Mouse (Mus musculus) CH12.LX (cell line): ENCODE measurements around the gene Polr3b. TPM values are rescaled to one million over a fixed set of nuclear protein-coding genes. Genes with fewer than 3 reads are reported as not detected.

Experiments used
- DNase-seq: peaks from one replicate; pipeline ENCODE4 v3.0.0-alpha.2; 2013; ENCODE audit errors: extremely low read depth
- H3K27ac ChIP-seq: 2 replicates; pipeline ENCODE4 v1.5.1; 2012; ENCODE audit warnings: low read depth, mild to moderate bottlenecking, control low read depth, moderate library complexity; ENCODE audit not compliant: insufficient read depth
- H3K27me3 ChIP-seq: replicated peaks from 2 replicates; pipeline ENCODE3; 2012; ENCODE audit warnings: inconsistent platforms
- H3K36me3 ChIP-seq, 2 experiments: replicated peaks in 1 of 2; 2 replicates each; pipeline versions ENCODE3 to v1.6.1; 2012; ENCODE audit warnings: inconsistent platforms in 1 of 2, low read length in 1 of 2, mild to moderate bottlenecking in 1 of 2, mixed read lengths in 1 of 2, moderate library complexity in 1 of 2; ENCODE audit not compliant: control insufficient read depth in 1 of 2, insufficient read depth in 1 of 2
- H3K4me1 ChIP-seq, 2 experiments: 2 replicates each; pipeline ENCODE4 v1.6.1; 2012; ENCODE audit warnings: inconsistent platforms in 1 of 2, moderate library complexity in 1 of 2; ENCODE audit not compliant: insufficient read depth in 2 of 2, control insufficient read depth in 1 of 2
- H3K4me2 ChIP-seq: 2 replicates; pipeline ENCODE4 v1.6.1; 2012; ENCODE audit warnings: low read depth, mild to moderate bottlenecking, control low read depth; ENCODE audit not compliant: poor library complexity, insufficient read depth, severe bottlenecking
- H3K4me3 ChIP-seq, 3 experiments: fragments of 150-350 bp in 1 of 3; sonication (generic) in 1 of 3; replicated peaks in 1 of 3; 2 replicates each; pipeline versions ENCODE3 to v1.5.1; 2011 to 2012; ENCODE audit warnings: low read depth in 2 of 3, low read length in 2 of 3, mild to moderate bottlenecking in 2 of 3, moderate library complexity in 2 of 3, control low read depth in 1 of 3, improper control_type of control experiment in 1 of 3, inconsistent platforms in 1 of 3, mixed read lengths in 1 of 3; ENCODE audit not compliant: poor library complexity in 1 of 3
- H3K79me2 ChIP-seq: replicated peaks from 2 replicates; pipeline ENCODE4 v1.6.1; 2012; ENCODE audit warnings: mild to moderate bottlenecking, moderate library complexity; ENCODE audit not compliant: control insufficient read depth, poor library complexity, insufficient read depth, severe bottlenecking; ENCODE audit errors: extremely low read depth
- H3K9ac ChIP-seq: 2 replicates; pipeline ENCODE4 v1.6.1; 2012; ENCODE audit warnings: low read depth, mild to moderate bottlenecking, control low read depth, moderate library complexity; ENCODE audit not compliant: insufficient read depth
- H3K9me3 ChIP-seq: replicated peaks from 2 replicates; pipeline ENCODE3; 2012; ENCODE audit warnings: low read length, inconsistent platforms, mixed read lengths
- BHLHE40 ChIP-seq: IDR thresholded peaks from 2 replicates; pipeline ENCODE4 v1.6.1; 2011; ENCODE audit warnings: mild to moderate bottlenecking, low read depth, low read length, improper control_type of control experiment
- CHD2 ChIP-seq: IDR thresholded peaks from 2 replicates; pipeline ENCODE4 v1.6.1; 2011; ENCODE audit warnings: low read length, improper control_type of control experiment
- CTCF ChIP-seq, 2 experiments: IDR thresholded peaks in 1 of 2; conservative IDR thresholded peaks in 1 of 2; 2 replicates each; pipeline ENCODE4 v1.5.1; 2011 to 2012; ENCODE audit warnings: low read depth in 2 of 2, low read length in 2 of 2, improper control_type of control experiment in 1 of 2, inconsistent platforms in 1 of 2, mild to moderate bottlenecking in 1 of 2, moderate library complexity in 1 of 2
- EP300 ChIP-seq: IDR thresholded peaks from 2 replicates; pipeline ENCODE4 v1.6.1; 2011; ENCODE audit warnings: low read length, improper control_type of control experiment
- GABPA ChIP-seq: IDR thresholded peaks from 2 replicates; pipeline ENCODE4 v1.6.1; 2012; ENCODE audit warnings: low read depth, low read length, improper control_type of control experiment, inconsistent platforms; ENCODE audit not compliant: insufficient replicate concordance
- IRF4 ChIP-seq: IDR thresholded peaks from 2 replicates; pipeline ENCODE4 v1.6.1; 2014; ENCODE audit warnings: low read depth, mild to moderate bottlenecking, inconsistent platforms, low read length, improper control_type of control experiment
- JUND ChIP-seq: conservative IDR thresholded peaks from 2 replicates; pipeline ENCODE4 v1.6.1; 2011; ENCODE audit warnings: low read depth, low read length, improper control_type of control experiment
- KAT2A ChIP-seq: IDR thresholded peaks from 2 replicates; pipeline ENCODE4 v1.6.1; 2012; ENCODE audit warnings: low read length, improper control_type of control experiment, inconsistent platforms; ENCODE audit not compliant: insufficient replicate concordance
- MAFK ChIP-seq: IDR thresholded peaks from 2 replicates; pipeline ENCODE4 v1.6.1; 2011; ENCODE audit warnings: low read length, improper control_type of control experiment; ENCODE audit not compliant: insufficient replicate concordance
- MAX ChIP-seq: IDR thresholded peaks from 2 replicates; pipeline ENCODE4 v1.6.1; 2011; ENCODE audit warnings: low read length, improper control_type of control experiment
- MAZ ChIP-seq: IDR thresholded peaks from 2 replicates; pipeline ENCODE4 v1.6.1; 2012; ENCODE audit warnings: low read depth, mild to moderate bottlenecking, inconsistent platforms, low read length, improper control_type of control experiment, moderate library complexity
- MEF2A ChIP-seq: IDR thresholded peaks from 2 replicates; pipeline ENCODE4 v1.6.1; 2014; ENCODE audit warnings: low read depth, mild to moderate bottlenecking, inconsistent platforms, low read length, improper control_type of control experiment, borderline replicate concordance
- MXI1 ChIP-seq: IDR thresholded peaks from 2 replicates; pipeline ENCODE4 v1.6.1; 2011; ENCODE audit warnings: mild to moderate bottlenecking, low read depth, low read length, improper control_type of control experiment
- MYC ChIP-seq: IDR thresholded peaks from 2 replicates; pipeline ENCODE4 v1.6.1; 2011; ENCODE audit warnings: low read depth, mild to moderate bottlenecking, improper control_type of control experiment, low read length
- NELFE ChIP-seq: IDR thresholded peaks from 2 replicates; pipeline ENCODE4 v1.6.1; 2011; ENCODE audit warnings: low read depth, low read length, improper control_type of control experiment
- PAX5 ChIP-seq: IDR thresholded peaks from 2 replicates; pipeline ENCODE4 v1.6.1; 2012; ENCODE audit warnings: low read length, inconsistent platforms, mixed read lengths
- POLR2A ChIP-seq: IDR thresholded peaks from 2 replicates; pipeline ENCODE4 v1.6.1; 2011; ENCODE audit warnings: low read depth, mild to moderate bottlenecking, improper control_type of control experiment, low read length
- POLR2AphosphoS2 ChIP-seq: IDR thresholded peaks from 2 replicates; pipeline ENCODE4 v1.6.1; 2011; ENCODE audit warnings: low read depth, low read length, improper control_type of control experiment
- RAD21 ChIP-seq: IDR thresholded peaks from 2 replicates; pipeline ENCODE4 v1.6.1; 2011; ENCODE audit warnings: low read depth, mild to moderate bottlenecking, low read length, improper control_type of control experiment, moderate library complexity
- SIN3A ChIP-seq: IDR thresholded peaks from 2 replicates; pipeline ENCODE4 v1.6.1; 2012; ENCODE audit warnings: low read length, improper control_type of control experiment, inconsistent platforms
- SMC3 ChIP-seq: IDR thresholded peaks from 2 replicates; pipeline ENCODE4 v1.6.1; 2011; ENCODE audit warnings: low read depth, low read length, improper control_type of control experiment
- TCF12 ChIP-seq: IDR thresholded peaks from 2 replicates; pipeline ENCODE4 v1.6.1; 2014; ENCODE audit warnings: low read depth, mild to moderate bottlenecking, inconsistent platforms, low read length, improper control_type of control experiment
- UBTF ChIP-seq: IDR thresholded peaks from 2 replicates; pipeline ENCODE4 v1.6.1; 2012; ENCODE audit warnings: low read depth, mild to moderate bottlenecking, inconsistent platforms, low read length, improper control_type of control experiment, moderate library complexity
- USF1 ChIP-seq: IDR thresholded peaks from 2 replicates; pipeline ENCODE4 v1.6.1; 2014; ENCODE audit warnings: low read depth, mild to moderate bottlenecking, inconsistent platforms, low read length, improper control_type of control experiment
- USF2 ChIP-seq: conservative IDR thresholded peaks from 2 replicates; pipeline ENCODE4 v1.6.1; 2011; ENCODE audit warnings: low read depth, low read length, improper control_type of control experiment
- ZC3H11A ChIP-seq: IDR thresholded peaks from 2 replicates; pipeline ENCODE4 v1.6.1; 2012; ENCODE audit warnings: low read depth, mild to moderate bottlenecking, inconsistent platforms, low read length, improper control_type of control experiment
- ZNF384 ChIP-seq: IDR thresholded peaks from 2 replicates; pipeline ENCODE4 v1.6.1; 2012; ENCODE audit warnings: low read depth, low read length, improper control_type of control experiment, inconsistent platforms
- dilution Hi-C: fragments of 300-500 bp; cut with MboI; formaldehyde crosslinking; loops from 2 replicates; pipeline ENCODE4 v1.14.3; 2020; ENCODE audit warnings: low sequenced_read_pairs; ENCODE audit not compliant: extremely low pct_unique_long_range_greater_than_20kb, extremely low pct_ligation_motif_present
- in situ Hi-C: fragments of 300-500 bp; cut with MboI; formaldehyde crosslinking; loops from 3 replicates; pipeline ENCODE4 v1.14.3; 2019; ENCODE audit warnings: low sequenced_read_pairs, low pct_ligation_motif_present, low pct_unique_long_range_greater_than_20kb, mixed read lengths
- polyA plus RNA-seq: library from polyadenylated mRNA; unstranded; fragments of >175 nt; gene quantifications from 2 replicates; pipeline ENCODE4 v1.2.1, GENCODE M21; 2012; ENCODE audit warnings: low read depth; ENCODE audit not compliant: insufficient read length
- total RNA-seq, 2 experiments: library from RNA; depleted of rRNA; stranded (reverse); fragments of 300-350 nt in 1 of 2; fragments of >200 nt in 1 of 2; gene quantifications; 2 replicates each; pipeline ENCODE4 v1.2.3; 2012 to 2014

Polr3b gene
- total and polyA plus RNA-seq, 3 experiments, result 13.0 to 20.8 (median 16.3) TPM

- TF ChIP-seq MYC, result peak; percentile 71; the same call in 1 of the 2 replicates
- TF ChIP-seq RAD21, result no peak
- no peak; the same call in 1 of the 2 replicates for TF ChIP-seq IRF4
- no peak for TF ChIP-seq POLR2AphosphoS2
- TF ChIP-seq BHLHE40, result peak; percentile 88
- TF ChIP-seq JUND, result no peak
- no peak for TF ChIP-seq MXI1
- 0 out of 2 replicates have a peak, but pooled peaks have one; percentile 33 for TF ChIP-seq KAT2A
- TF ChIP-seq UBTF, result no peak
- no peak for TF ChIP-seq PAX5
- no peak for TF ChIP-seq GABPA
- TF ChIP-seq USF2, result peak; percentile 56; the same call in 1 of the 2 replicates
- TF ChIP-seq USF1, result peak; percentile 77
- no peak for TF ChIP-seq MEF2A
- no peak for TF ChIP-seq NELFE
- peak; percentile 76 for TF ChIP-seq MAX
Observed at GRCm38 (mm10) chr10:84646506-84647102, 24.5 kb downstream of the Polr3b start (continued).

DNA sequence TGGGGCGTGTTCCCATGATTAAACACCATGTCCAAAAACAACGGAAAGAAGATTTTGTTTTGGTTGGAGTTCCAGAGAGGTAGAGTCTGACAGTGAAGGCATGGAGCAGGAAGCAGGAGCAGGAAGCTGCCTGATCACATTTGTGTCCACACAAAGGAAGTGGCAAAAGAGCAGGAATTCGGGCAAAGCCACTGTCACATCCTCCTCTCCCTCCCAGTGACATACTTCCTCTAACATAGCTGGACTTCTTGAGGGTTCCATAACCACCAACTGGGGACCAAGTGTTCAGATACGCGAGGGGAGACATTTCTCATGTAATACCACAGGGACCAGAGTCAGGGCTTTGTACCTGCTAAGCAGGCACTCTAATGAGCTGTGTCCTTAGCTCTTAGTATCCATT lies 25.2 kb downstream of the Polr3b start:
- Histone ChIP-seq H3K27me3 (no peaks in the 10 kb centered on the region), H3K27ac (no peak overlapping the region), H3K9me3 (no peaks in the 10 kb centered on the region), H3K79me2 (no peaks in the 10 kb centered on the region), H3K36me3 (peaks cover 6 to 70% of the 10 kb centered on the region in 2 experiments), H3K9ac (no peak overlapping the region), H3K4me1 (peaks cover 11 to 58% of the 10 kb centered on the region in 2 experiments), H3K4me3 (no peak overlapping the region), H3K4me2 (no peak overlapping the region)
- no peak for TF ChIP-seq SIN3A
- no peak for TF ChIP-seq MAX
- no peak for TF ChIP-seq UBTF
- no peak for TF ChIP-seq RAD21
- TF ChIP-seq MXI1, result no peak
- TF ChIP-seq CTCF (conservative IDR thresholded peaks at IDR 0.05 in 1 of 2, IDR thresholded peaks at IDR 0.05 in 1 of 2; ENCODE audit: low read depth in 2 of 2, low read length in 2 of 2), result no peak
- no peak for TF ChIP-seq CHD2
- TF ChIP-seq MAFK, result no peak
- TF ChIP-seq TCF12, result no peak
- no peak for TF ChIP-seq SMC3
- no peak for TF ChIP-seq ZC3H11A
- TF ChIP-seq IRF4, result no peak
- no peak for TF ChIP-seq POLR2A
- TF ChIP-seq USF1, result no peak
- TF ChIP-seq EP300, result no peak
- TF ChIP-seq ZNF384, result no peak
- TF ChIP-seq MAZ, result no peak
- no peak for DNase-seq
- dilution Hi-C loops, result no loop called here
- in situ Hi-C loops, result loop anchor here (10.0 kb wide), 1 partner anchor 388 kb away; no protein-coding TSS in a partner anchor
